Mouse (Mus musculus): ENCODE results near the gene Trim28.

DNA sequence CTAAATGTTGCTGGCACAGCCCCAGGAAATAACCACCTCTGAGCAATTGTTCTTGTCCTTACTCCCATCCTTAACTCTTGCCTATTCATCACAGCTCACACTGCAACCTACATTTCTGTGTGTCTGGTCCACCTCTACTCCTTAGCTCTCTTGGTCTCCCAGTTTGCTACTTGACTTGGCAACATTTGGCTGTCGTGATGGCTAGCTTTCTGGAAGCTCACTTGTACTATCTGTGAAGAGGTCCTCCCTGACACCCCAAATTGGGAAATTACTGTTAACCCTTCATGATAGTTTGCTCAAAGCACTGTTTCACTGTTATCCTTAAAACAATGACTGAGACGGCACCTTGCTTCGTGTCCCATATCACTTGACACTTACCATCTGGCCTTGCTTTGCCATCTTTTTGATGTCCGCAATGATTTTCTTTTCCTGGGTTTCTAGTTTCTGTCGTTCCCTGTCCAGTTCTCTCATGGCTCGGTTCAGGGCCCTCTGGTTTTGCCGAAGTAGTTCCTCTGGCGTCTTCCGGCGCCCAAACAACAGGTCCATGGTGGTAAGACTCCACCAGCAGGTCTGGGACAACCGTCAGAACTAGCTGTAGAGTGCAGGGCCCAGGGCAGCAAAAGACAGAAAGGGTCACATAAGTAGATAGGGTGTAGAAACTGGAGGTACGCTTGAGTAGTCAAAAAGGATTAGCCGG lies 34.7 kb downstream of the Trim28 start:
- TF ChIP-seq CTCF (IDR thresholded peaks at IDR 0.05; ENCODE audit: low read depth, low read length) (no peak), POLR2A (IDR thresholded peaks at IDR 0.05; ENCODE audit: extremely low read depth, insufficient read depth, low read length) (no peak)

Data from liver, adult 2 months (tissue).